Mouse (Mus musculus) embryonic fibroblast, embryonic 13.5 days (primary cell): Measurements from ENCODE around the gene Prrx2.
A peak's percentile ranks its signal among the peaks of the same experiment; 100 is the strongest.

Source experiments
- CTCF ChIP-seq: IDR thresholded peaks from 2 replicates; pipeline ENCODE4 v1.5.1; 2011; ENCODE audit warnings: mild to moderate bottlenecking, control low read depth, low read length, moderate library complexity, borderline replicate concordance; ENCODE audit not compliant: insufficient read depth
- POLR2A ChIP-seq: IDR thresholded peaks from 2 replicates; pipeline ENCODE4 v1.6.1; 2011; ENCODE audit warnings: low read depth, mild to moderate bottlenecking, control low read depth, low read length, moderate library complexity

GRCm38 (mm10) chr2:30826825-30827748, 7.7 kb upstream of the Prrx2 start:
- peak; percentile 36; the same call in 1 of the 2 replicates for TF ChIP-seq CTCF
- peak; percentile 52; the same call in 1 of the 2 replicates for TF ChIP-seq POLR2A
